Mouse (Mus musculus): ENCODE results near the gene Ugt1a1.
A peak's percentile ranks its signal among the peaks of the same experiment; 100 is the strongest.

Ugt1a1 gene

DNA sequence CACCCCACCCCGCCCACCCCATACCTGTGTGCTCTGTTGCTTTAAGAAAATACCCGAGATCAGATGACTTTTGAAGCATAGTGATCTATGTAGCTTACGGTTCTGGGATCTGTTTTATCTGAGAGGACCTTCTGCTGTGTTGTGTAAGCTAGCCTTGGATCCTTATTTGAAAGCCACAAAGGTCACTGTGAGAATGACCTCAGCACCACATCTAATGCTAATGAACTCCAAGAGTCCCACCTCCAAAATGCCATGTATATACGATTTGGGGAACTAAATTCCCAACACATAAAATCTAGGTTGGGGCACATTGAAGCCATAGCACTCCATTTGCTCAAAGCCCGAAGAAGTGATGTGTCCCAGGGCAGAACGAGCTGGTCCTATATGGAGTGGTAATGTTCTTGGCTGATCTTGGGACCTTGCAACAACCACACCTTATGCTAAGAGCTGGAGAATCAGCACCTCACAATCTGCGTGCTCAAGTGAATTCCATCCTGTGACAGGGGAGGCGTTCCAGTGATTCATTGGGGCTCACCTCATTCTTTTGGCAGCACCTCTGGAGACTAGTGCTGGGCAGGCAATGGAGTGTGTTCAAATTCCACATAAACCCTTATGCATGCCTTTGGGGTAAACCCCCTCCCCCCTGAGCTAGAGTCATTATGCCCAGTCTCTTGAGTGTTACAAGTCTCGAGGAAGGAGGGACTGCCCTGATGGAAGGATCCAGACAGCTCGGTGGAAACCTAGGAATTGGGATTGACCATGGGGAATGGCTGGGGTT, 45.3 kb downstream of the Ugt1a1 start:
- no peak for DNase-seq (ENCODE audit: extremely low read depth, low read depth, low spot score)

GRCm38 (mm10) chr1:88257681-88258080, 45.9 kb downstream of the Ugt1a1 start:
- DNase-seq (ENCODE audit: extremely low read depth, low read depth, low spot score) = no peak

- DNase-seq (ENCODE audit: extremely low read depth, low read depth, low spot score) = no peak
These were observed 46.6 kb downstream of the Ugt1a1 start for GRCm38 (mm10) chr1:88258361-88258760.

- DNase-seq (ENCODE audit: extremely low read depth, low read depth, low spot score) = no peak
These were observed 47.3 kb downstream of the Ugt1a1 start for GRCm38 (mm10) chr1:88258881-88259642.

- no peak for DNase-seq (ENCODE audit: extremely low read depth, low read depth, low spot score)
These were observed 47.9 kb downstream of the Ugt1a1 start for GRCm38 (mm10) chr1:88259643-88260024.

GRCm38 (mm10) chr1:88260114-88260513, 48.4 kb downstream of the Ugt1a1 start:
- DNase-seq (ENCODE audit: extremely low read depth, low read depth, low spot score) = no peak

DNA sequence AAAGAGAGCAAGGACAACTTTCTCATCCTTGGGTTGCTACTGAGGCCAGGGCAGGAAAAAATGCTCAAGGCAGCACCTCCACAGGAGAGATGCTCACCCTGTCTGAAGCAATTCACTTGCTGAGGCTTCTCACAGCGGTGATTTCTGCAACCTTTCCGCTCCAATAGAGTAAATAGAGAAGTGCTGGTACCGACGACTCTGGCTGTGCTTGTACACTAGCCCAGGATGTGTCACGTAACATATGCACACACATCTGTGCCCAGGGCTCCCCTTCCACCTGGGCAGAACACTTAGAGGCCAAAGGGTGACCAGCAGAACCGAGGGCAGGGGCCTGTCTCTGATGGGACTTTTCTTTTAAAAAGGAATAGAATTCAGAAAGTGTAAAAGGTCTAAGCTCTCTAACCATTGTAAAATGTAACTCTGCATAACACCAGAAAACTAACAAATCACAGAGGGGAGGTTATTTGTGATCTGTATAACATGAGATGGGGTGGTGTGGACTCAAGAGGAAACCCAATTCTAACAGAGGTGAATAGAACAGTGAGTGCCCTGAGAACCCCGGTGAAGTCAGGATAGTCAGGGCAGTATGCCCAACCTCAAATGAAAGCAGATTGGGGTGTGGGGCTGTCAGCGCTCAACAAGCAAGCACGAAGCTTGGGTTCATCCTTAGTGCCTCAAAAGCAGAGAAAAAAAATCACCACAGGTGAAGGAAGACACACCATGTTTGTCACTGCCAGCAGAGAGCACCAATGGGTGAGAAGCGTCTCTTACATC, 49.0 kb downstream of the Ugt1a1 start:
- no peak for DNase-seq (ENCODE audit: extremely low read depth, low read depth, low spot score)

GRCm38 (mm10) chr1:88261706-88262105, 49.9 kb downstream of the Ugt1a1 start:
- no peak for DNase-seq (ENCODE audit: extremely low read depth, low read depth, low spot score)

DNA sequence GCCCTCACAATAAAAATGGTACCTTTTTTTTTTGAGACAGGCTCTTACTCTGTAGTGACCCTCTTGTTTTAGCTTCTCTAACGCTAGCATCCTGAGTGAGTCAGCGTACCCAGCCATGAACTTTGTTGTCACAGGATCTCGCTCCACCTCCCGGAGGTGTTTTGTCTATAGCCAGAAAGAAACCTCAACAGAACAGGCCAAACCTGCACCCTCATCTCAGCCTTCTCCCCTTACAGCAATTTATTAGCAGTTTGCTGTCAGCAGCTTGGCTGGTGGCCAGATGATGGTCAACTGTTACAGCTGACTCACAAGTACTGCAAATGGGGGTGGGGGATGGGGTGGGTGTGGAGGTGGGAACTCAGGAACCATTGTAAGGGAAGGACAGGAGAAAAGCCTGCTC, 50.5 kb downstream of the Ugt1a1 start:
- peak; percentile 58 for DNase-seq (ENCODE audit: extremely low read depth, low read depth, low spot score)

GRCm38 (mm10) chr1:88262961-88263360, 51.2 kb downstream of the Ugt1a1 start:
- DNase-seq (ENCODE audit: extremely low read depth, low read depth, low spot score) = no peak

DNA sequence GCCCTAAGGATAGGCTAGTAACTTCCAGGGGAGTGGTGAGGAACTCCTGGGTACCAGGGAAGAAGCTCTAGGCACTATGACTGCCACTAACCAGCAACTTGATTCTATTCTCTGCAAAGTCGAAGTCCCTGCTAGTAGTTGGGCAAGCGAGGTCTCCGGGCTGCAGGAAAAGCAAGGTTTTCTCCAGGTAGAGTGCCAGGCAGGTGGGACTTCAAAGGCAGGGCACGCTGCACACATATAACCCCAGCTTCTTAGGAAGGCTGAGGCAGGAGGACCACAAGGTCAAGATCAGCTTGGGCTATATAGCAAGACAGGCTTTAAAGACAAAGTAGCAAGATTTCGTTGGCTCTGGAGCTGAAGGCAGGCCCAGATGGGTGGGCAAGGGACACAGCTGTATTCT, 52.0 kb downstream of the Ugt1a1 start:
- DNase-seq (ENCODE audit: extremely low read depth, low read depth, low spot score) = no peak

- no peak for DNase-seq (ENCODE audit: extremely low read depth, low read depth, low spot score)
These were observed 52.6 kb downstream of the Ugt1a1 start for GRCm38 (mm10) chr1:88264237-88264868.

DNA sequence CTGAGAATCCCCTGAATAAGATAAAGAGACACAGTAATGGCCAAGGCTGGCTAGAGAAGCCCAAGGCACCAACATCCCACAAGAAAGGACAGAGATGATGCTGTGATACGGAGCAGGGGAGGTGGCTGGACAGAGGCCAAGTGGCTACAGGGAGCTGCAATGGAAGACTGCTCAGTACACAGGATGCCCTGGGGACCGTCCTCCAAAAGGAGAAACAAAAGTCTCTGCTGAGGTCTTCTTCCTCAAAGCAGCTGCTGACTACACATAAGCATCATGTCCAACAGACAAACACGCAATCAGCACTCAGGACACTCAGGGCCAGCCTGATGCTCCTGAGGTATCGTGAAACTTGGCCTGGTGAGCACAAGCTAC, 53.1 kb downstream of the Ugt1a1 start:
- DNase-seq (ENCODE audit: extremely low read depth, low read depth, low spot score) = no peak

DNA sequence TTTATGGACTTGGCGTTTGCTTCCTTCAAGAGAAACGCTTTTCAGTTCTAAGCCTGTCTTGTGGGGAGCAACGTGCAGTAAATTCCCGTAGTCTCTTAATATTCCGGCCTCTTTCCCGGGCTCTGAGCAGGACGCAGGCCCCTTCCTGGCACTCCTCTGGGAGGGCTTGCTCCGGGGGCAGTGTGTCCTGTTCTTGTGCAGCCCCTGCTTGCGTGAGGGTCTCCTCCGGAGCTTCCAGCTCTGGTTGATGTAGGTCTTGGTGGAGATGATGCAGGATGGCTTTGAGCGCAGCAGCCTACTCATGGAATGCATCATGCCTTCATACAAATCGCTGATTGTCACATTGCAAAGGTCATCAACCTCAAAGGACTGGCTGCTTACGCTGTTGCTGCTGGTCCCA, 54.4 kb downstream of the Ugt1a1 start:
- no peak for DNase-seq (ENCODE audit: extremely low read depth, low read depth, low spot score)

- no peak for DNase-seq (ENCODE audit: extremely low read depth, low read depth, low spot score)
These were observed 55.7 kb downstream of the Ugt1a1 start for GRCm38 (mm10) chr1:88267489-88267888.

DNA sequence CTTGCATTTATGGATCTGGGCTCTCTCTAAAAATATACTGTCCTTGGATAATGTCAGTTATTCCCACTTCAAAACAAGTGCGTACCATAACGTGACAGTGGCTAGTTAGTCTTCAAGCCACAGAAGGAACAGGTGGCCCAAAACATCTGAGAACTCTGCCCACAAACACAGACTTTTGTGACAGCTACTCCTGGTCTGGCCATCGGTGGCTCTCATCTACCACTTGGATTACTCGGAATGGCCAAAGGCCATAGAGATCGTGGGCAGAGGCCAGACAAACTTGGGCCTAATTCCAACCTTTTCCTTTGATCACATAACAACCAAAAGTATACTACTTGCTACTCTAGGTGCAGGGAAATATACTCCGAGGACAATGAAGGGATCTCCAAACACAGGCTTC, 56.3 kb downstream of the Ugt1a1 start:
- DNase-seq (ENCODE audit: extremely low read depth, low read depth, low spot score) = no peak

Measured in fat pad, adult 2 months (tissue).